ENCODE assay signal across 23 mouse cellular contexts in the genomic region with DNA sequence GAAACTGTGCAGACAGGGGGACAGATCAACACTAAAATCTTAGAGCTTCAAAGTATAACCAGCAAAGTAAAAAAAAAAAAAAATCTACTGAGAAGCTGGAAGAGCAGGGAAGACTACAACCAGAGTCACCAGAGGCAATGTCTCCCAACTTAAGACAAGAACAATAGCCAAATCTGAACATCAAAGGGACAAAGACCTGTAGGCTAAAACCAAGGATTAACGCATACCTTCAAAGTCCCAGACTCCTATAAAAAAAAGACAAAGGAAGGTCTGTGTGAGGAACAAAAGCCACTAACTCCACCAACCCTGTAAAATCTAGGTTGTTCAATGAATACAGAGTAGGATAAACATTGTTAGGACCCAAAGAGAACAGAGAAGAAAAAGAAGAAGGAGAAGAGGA. TPM values are rescaled to one million over a fixed set of nuclear protein-coding genes. Genes with fewer than 3 reads are reported as not detected.
"Had no signal": no experiment of that assay in that cellular context is flagged by ENCODE, and none has a peak within 500 bp of the region (broad histone marks: within the 10 kb centered on the region; RNA-seq: fewer than 3 reads in every experiment).

No protein-coding gene starts in this region.

- DNase-seq: gastrocnemius, adult 2 months; gastrocnemius, postnatal 10 days; gastrocnemius, postnatal 25 days; heart, adult 18-20 months; heart, postnatal 10 days; heart, postnatal 4 days; kidney, adult 18-20 months; kidney, adult 8-10 months; kidney, postnatal 10 days; kidney, postnatal 4 days; layer of hippocampus, adult 9-11 months; layer of hippocampus, postnatal 36 days; left cerebral cortex, postnatal 4 days had no signal

RNA-seq across cellular contexts. Expression of gene Ankrd60, which starts 23.7 kb away (rescaled TPM):
- total RNA-seq: gastrocnemius, adult 2 months; gastrocnemius, postnatal 10 days; gastrocnemius, postnatal 25 days; granulocyte monocyte progenitor cell, adult 5-6 weeks; heart, adult 18-20 months; heart, adult 8-10 months; heart, postnatal 10 days; heart, postnatal 25 days; heart, postnatal 4 days; layer of hippocampus, adult 2 months; layer of hippocampus, postnatal 14 days; layer of hippocampus, postnatal 36 days; left cerebral cortex, adult 18-20 months; left cerebral cortex, adult 8-10 months; left cerebral cortex, postnatal 10 days; left cerebral cortex, postnatal 25 days; left cerebral cortex, postnatal 4 days; liver, adult 2 months had no signal
